Mouse (Mus musculus): ENCODE data around the gene Nthl1.
A peak's percentile ranks its signal among the peaks of the same experiment; 100 is the strongest.

Nthl1 gene

DNA sequence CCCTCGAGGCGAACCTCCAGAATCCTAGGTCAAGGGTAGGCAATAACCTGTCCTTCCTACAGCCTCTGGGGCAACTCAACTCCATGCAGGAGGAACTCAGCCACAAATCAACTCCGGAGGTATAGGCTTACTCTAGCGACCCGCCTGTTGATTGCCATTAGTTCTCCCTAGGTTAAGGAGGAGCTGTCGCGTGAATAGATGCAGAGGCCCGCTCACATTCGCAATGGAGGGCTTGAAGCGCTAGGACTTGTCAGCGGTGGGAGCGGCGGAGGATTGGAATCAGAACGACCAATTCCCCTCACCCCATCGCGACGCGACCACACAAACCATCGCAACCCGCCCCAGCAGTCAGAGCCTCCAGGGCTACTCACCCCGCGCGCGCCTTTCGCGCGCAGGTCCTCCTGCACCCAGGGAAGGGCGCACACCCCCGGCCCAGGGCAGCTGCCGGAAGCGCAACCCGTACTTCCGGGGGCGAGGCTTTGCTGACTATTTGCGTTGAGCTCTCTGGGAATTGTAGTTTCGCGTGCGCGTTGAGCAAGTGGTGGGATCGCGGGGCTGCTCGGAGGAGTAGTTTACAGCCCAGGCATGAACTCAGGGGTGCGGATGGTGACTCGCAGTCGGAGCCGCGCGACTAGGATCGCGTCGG is at the start of gene Nthl1, which contains the start of gene Tsc2:
TSS of gene Nthl1 (plus strand) at position 514 of the 646 bp plus-strand sequence.
TSS of gene Tsc2 (minus strand) at position 464 of the 646 bp plus-strand sequence.
- peak; percentile 90 to 91 for DNase-seq (ENCODE audit: low spot score in 2 of 2)

DNA sequence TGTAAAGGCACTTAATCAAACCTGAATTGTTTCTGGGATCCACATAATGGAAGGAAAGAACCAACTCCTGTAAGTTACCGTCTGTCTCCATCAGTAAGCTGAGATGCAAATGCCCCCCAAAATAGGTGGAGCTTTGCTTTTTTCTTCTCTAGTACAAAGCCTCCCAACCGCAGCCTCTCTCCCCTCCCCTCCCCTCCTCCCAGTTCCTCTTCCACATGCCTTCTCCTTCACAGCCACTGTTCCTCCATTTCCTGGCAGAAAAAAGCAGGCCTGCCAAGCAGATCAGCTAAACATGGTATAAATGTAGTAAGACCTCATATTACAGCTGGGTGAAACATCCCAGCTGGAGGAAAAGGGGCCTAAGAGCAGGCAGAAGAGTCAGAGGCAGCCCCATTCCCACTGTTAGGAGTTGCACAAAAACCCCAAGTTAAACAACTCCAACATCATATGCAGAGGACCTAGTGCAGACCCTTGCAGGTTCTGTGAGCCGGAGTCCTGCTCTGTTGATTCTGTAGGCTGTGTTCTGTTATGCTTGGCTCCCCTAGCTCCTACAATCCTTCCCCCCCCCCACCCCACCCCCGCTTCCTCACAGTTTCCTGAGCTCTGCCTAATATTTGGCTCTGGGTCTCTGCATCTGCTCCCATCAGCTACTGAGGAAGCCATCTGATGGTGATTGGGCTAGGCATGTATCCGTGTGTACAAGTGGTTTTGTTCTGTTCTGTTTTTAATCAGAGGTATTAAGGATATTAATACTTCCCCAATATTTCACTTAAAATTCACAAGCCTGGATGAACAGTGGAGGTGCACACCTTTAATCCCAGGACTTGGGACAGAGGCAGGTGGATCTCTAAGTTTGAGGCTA is 48.6 kb upstream of the Nthl1 start:
- DNase-seq (ENCODE audit: low spot score in 2 of 2) = no peak

DNA sequence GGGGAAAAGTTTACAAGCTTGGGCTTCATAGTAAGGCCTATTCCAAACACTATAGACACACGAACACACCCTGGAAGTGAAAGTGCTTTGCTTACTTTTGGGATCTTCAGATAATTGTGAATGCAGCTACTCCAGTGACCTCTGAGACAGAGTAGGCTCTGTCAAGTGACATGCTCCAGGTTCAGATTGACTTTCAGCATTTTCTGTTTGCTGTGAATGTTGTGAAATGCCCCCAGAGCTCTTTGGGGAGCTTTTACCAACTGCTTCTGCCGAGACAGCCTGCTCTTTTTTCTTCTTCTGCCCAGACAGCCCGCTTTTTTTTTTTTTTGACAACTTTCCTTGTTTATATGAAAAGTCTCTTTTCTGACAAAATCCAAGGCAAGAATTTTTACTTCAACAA is 48.0 kb upstream of the Nthl1 start:
- DNase-seq (ENCODE audit: low spot score in 2 of 2) = no peak

- DNase-seq (ENCODE audit: low spot score in 2 of 2) = no peak
Measured at GRCm38 (mm10) chr17:24586532-24586931, 45.9 kb upstream of the Nthl1 start.

GRCm38 (mm10) chr17:24590943-24591342 is 41.5 kb upstream of the Nthl1 start:
- DNase-seq (ENCODE audit: low spot score in 2 of 2) = no peak

GRCm38 (mm10) chr17:24591695-24592094 is 40.8 kb upstream of the Nthl1 start:
- no peak for DNase-seq (ENCODE audit: low spot score in 2 of 2)

DNA sequence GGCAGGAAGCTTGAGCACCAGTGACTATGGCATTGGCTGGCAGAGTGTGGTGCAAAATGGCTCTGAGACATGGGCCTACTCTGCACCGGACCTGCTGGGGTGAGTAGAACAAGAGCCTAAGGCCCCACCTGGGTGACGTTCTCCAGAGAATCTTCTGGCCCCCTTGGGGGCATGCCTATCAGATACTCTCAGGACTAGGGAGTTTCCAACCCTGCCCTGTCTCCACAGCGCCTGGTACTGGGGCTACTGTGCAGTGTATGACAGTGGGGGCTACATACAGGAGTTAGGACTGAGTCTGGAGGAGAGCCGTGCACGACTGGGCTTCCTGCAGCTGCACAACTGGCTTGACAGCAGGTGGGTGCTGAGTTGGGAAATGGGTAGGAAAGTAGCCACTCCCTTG is 39.2 kb upstream of the Nthl1 start:
- no peak for DNase-seq (ENCODE audit: low spot score in 2 of 2)

GRCm38 (mm10) chr17:24593992-24594890 is 38.2 kb upstream of the Nthl1 start:
- no peak for DNase-seq (ENCODE audit: low spot score in 2 of 2)

DNA sequence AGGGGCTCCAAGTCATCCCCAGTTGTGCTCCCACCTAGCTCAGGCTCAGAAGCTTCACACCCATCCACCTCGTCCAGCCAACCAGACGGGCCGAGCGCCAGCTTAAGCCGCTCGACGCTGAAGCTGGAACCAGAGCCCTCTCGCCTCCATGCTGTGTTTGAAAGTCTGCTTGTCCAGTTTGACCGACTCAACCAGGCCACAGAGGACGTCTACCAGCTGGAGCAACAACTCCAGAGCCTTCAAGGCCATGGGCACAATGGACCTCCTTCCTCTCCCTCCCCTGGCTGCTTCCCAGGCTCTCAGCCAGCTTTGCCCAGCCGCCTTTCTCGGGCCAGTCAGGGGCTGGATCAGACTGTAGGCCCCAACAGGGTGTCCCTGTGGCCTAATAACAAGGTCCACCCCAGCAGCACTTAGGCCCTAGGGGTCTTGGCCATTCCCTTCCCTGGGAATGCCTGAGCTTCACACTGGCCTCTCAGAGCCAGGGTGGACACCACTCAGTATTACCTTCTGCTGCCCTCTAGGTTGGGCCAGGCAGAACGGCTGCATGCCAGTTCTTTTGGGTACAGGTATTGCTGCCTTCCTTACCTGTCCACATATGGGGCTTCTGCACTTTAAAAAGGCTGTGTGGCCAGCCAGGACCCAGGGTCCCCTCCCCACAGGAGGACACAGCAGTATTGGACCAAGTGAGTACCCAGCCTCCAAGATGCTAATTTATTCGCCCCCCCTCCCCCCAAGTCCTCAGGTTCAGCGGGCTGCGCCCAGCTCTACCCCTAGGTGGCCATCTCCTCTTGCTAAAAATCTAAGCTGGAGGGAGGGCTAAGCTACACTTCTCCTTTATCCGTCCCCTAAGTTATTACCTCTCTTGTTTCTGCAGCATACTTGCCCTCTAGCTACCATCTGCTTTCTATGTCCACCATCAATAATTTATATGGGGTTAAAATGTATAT is 37.1 kb upstream of the Nthl1 start:
- DNase-seq (ENCODE audit: low spot score in 2 of 2) = peak; percentile 65 to 71

DNA sequence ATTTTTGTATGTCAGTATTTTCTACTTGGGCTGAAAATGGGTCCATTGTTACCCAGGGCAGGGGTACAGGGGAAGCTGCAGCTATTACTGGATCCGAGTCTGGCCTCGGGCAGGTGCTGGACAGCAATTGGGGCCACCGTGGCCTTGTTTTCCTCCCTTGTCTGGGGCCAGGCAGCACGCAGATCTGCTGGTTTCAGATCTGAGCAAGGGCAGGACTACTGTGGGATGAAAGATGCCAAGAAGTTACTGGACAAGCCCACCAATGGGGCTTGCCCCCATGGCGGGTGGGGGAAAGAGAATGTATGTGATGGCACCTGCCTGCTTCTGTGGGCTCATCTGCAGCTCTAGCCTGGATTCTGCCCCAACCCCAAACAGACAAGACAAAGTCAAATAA is 36.4 kb upstream of the Nthl1 start:
- no peak for DNase-seq (ENCODE audit: low spot score in 2 of 2)

DNA sequence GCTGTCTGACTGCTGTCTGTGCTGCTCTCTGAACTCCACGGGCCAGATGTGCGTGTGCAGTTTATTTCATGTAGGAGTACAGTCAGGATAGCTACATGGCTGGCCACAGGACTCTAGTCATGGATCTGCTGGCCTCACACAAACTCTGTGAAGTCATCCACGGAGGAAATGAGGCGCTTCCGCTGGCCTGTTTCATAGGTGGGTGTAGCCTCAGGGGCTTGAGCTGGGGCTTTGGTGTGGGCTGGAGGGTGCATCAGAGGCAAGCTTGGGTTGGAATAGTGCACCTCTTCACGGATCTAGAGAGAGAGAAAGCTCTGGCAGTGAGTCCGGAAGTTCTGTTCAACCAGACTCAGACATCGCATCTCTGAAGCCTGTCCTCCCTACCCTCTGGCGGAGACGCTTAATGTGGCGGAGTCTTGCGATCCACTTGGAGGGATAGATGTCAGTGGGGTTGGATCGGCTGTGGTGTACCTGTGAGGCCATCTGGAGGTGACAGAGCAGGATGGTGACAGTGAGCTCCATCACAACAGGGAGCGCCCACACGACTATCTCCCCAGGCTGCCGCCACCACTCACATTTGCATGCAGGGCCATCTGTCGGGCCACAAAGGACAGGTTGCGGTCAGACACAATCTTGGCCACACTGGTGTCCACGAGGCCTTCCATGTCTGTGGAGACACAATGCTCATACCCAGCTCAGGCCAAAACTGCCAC is 35.9 kb upstream of the Nthl1 start:
- DNase-seq (ENCODE audit: low spot score in 2 of 2) = no peak

GRCm38 (mm10) chr17:24597989-24598388 is 34.5 kb upstream of the Nthl1 start:
- DNase-seq (ENCODE audit: low spot score in 2 of 2) = no peak

DNA sequence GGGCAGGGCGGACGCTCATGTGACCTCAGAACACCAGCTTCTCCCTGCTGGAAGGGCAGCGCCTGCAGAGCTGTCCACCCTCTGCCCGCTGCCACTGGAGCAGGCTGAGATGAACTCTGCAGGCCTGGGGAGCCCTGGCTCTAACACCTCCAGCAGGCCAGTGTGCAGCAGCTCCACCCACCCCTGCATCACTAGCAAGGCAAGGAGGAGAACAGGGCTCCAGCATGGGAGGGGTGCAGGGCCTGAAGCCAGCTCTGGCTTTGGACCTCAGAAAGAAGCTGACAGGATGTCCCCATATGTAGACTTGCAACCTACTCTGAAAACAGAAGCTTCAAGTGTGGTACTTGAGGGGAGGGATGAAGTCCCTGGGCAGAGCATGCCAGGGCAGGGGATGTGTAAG is 32.0 kb upstream of the Nthl1 start:
- DNase-seq (ENCODE audit: low spot score in 2 of 2) = no peak

GRCm38 (mm10) chr17:24603961-24604360 is 28.5 kb upstream of the Nthl1 start:
- DNase-seq (ENCODE audit: low spot score in 2 of 2) = no peak

DNA sequence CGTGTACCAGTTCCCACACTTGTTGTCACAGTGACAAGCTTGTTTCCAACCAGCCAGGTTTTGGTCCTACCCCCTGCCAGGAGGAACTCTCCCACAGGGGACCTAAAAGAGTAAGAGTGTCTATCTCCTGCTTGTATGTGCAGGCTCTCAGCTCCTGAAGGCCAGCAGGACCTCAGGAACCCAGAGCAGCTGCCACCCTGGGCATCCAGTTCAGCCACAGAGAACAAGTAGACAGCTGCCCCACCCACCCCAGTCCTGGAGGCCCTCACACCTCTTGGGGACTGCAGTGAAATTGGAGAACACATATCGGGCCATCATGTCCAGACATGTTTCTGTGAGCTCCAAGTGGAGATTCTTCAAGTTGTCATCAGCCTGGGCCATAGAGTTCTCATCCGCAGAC is 27.9 kb upstream of the Nthl1 start:
- DNase-seq (ENCODE audit: low spot score in 2 of 2) = no peak

- DNase-seq (ENCODE audit: low spot score in 2 of 2) = no peak
Measured at GRCm38 (mm10) chr17:24608370-24608769, 24.1 kb upstream of the Nthl1 start.

DNA sequence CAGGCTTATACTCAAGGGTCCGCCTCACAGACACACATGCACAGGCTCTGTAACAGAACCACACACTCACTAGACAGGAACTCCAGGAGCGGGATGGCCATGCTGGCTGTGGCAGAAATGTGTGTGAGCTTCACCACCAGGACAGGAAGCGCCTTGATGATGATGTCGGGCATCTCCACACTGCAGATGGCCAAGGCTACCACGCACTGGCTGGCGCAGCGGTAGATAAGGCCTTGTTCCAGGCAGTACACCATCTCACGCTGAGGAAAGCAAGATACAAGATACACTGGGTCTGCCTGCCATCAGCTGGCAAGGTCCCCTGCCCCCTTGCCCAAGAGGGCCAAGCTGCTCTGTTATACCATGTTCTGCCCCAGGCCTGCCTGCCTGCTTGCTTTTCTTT is 23.6 kb upstream of the Nthl1 start:
- no peak for DNase-seq (ENCODE audit: low spot score in 2 of 2)

DNA sequence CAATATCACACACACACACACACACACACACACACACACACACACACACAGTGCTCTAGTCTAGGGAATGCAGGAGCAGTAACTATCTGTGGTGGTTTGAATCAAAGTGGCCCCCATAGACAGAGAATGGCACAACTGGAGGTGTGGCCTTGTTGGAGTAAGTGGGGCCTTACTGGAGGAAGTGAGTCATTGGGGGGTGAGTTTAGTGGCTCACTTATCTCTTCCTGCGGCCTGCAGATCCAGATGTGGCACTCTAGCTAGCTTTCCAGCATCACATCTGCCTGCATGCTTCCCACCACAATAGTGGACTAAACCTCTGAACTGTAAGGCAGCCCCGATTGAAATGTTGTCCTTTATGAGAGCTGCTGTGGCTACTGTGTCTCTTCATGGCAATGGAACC is 21.8 kb upstream of the Nthl1 start:
- DNase-seq (ENCODE audit: low spot score in 2 of 2) = no peak

- no peak for DNase-seq (ENCODE audit: low spot score in 2 of 2)
Measured at GRCm38 (mm10) chr17:24617561-24618194, 14.8 kb upstream of the Nthl1 start.

GRCm38 (mm10) chr17:24625472-24625871 is 7.0 kb upstream of the Nthl1 start:
- DNase-seq (ENCODE audit: low spot score in 2 of 2) = no peak
